Mouse (Mus musculus) heart, postnatal 0 days (tissue): ENCODE measurements around the gene Milr1. TPM values are rescaled to one million over a fixed set of nuclear protein-coding genes. Genes with fewer than 3 reads are reported as not detected.
A peak's percentile ranks its signal among the peaks of the same experiment; 100 is the strongest.
"Not testable (repeated sequence)": the region's sequence is repeated elsewhere in the genome, so short reads cannot be mapped to it uniquely, and the experiment has no call there.

Source experiments
- ATAC-seq: fragments of 200-750 bp; cut with Nextera tagmentation; 2 replicates; pipeline ENCODE4 v1.8.0; 2017; ENCODE audit warnings: low read depth, moderate number of reproducible peaks, moderate library complexity; ENCODE audit not compliant: insufficient read depth
- DNase-seq: peaks from one replicate; pipeline ENCODE4 v3.0.0-alpha.2; 2016; ENCODE audit warnings: low spot score
- H3K27ac ChIP-seq: fragments of 300-500 bp; sonication (generic); 2 replicates; pipeline ENCODE4 v1.5.1; 2014; ENCODE audit warnings: low read depth, mild to moderate bottlenecking
- H3K27me3 ChIP-seq: fragments of 300-500 bp; sonication (generic); 2 replicates; pipeline ENCODE4 v1.6.1; 2014; ENCODE audit warnings: low read length, mixed read lengths; ENCODE audit not compliant: control insufficient read depth, insufficient read depth
- H3K36me3 ChIP-seq: fragments of 300-500 bp; sonication (generic); replicated peaks from 2 replicates; pipeline ENCODE4 v1.6.1; 2014; ENCODE audit warnings: low read length, mixed read lengths; ENCODE audit not compliant: control insufficient read depth, insufficient read depth
- H3K4me1 ChIP-seq: fragments of 300-500 bp; sonication (generic); 2 replicates; pipeline ENCODE4 v1.6.1; 2014; ENCODE audit warnings: antibody characterized with exemption; ENCODE audit not compliant: control insufficient read depth, insufficient read depth
- H3K4me2 ChIP-seq: fragments of 300-500 bp; sonication (generic); 2 replicates; pipeline ENCODE4 v1.6.1; 2014; ENCODE audit warnings: low read depth, mild to moderate bottlenecking, low read length, moderate library complexity
- H3K4me3 ChIP-seq: fragments of 300-500 bp; sonication (generic); 2 replicates; pipeline ENCODE4 v1.5.1; 2014; ENCODE audit warnings: low read depth, low read length
- H3K9ac ChIP-seq: fragments of 300-500 bp; sonication (generic); replicated peaks from 2 replicates; pipeline ENCODE4 v1.6.1; 2014; ENCODE audit warnings: low read depth, low read length, mixed read lengths
- H3K9me3 ChIP-seq: fragments of 300-500 bp; sonication (generic); replicated peaks from 2 replicates; pipeline ENCODE4 v1.6.1; 2016; ENCODE audit warnings: low read length; ENCODE audit not compliant: control insufficient read depth
- CTCF ChIP-seq: IDR thresholded peaks from 2 replicates; pipeline ENCODE4 v1.5.1; 2016; ENCODE audit warnings: antibody characterized with exemption, control low read depth, low read depth
- EP300 ChIP-seq: IDR thresholded peaks from 2 replicates; pipeline ENCODE4 v1.6.1; 2016; ENCODE audit warnings: antibody characterized with exemption, low read depth
- WGBS: fragments of 180-500 bp; shearing (Covaris S2); extraction: QIAGEN DNeasy Blood & Tissue Kit; methylation state at CpG from one replicate; pipeline ENCODE4 v1.1.7; 2014; 5-methylcytosine and 5-hydroxymethylcytosine counted together
- polyA plus RNA-seq: library from polyadenylated mRNA; unstranded; fragments of >200 nt; fragmentation: Nextera tagmentation; extraction: Ambion mirVana; gene quantifications from 2 replicates; pipeline ENCODE4 v1.2.1, GENCODE M21; 2015
- total RNA-seq: library from RNA; depleted of rRNA; stranded (reverse); fragments of >200 nt; gene quantifications from 2 replicates; pipeline ENCODE4 v1.2.3, GENCODE M21; 2014; ENCODE audit warnings: low replicate concordance

Milr1 gene
- total and polyA plus RNA-seq, 2 experiments from 2014 or later, result 0.83 TPM; not detected in 1

DNA sequence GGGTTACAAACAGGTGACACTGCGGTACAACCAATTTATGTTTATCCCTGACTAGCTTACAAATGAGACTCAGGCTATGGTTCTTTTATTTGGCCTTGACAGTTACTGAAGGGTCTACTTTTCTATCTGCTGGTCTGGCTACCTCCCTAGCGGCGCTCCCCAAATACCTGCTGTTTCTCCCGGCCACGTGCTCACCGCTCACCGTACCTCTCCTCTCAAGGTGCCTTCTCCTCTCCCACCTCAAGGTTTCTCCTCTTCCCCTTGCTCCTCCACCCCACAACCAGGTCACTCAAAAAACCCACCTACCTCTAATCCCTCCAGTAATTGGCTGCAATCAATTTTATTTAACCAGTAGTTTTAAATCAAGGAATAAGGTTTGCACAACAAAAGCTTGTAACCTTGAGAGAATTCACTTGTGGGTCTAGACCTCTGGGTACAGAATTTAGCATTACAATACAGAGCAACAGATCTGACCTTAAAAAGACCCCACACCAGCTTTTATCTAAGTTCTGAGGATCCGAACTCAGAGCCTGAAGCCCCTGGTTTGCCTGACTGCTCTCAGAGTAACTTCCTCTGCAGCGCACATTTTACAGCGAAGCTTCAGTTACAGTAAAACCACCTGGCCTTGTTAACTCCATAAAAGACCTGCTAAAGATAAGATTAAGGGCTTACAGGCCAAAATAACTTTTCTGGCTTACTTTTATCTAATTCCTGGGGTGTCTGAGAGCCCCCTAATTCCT is 26.7 kb upstream of the Milr1 start:
- no peak overlapping the region for H3K4me2 ChIP-seq
- no peaks in the 10 kb centered on the region for H3K9me3 ChIP-seq
- no peaks in the 10 kb centered on the region for H3K27me3 ChIP-seq
- H3K9ac ChIP-seq, result no peak overlapping the region
- no peak for TF ChIP-seq CTCF
- no peak for TF ChIP-seq EP300
- no peak for ATAC-seq
- H3K27ac ChIP-seq, result no peak overlapping the region
- DNase-seq, result no peak
- WGBS, result 86% methylated on average over 10 of the region's 10 CpGs
- H3K36me3 ChIP-seq, result no peaks in the 10 kb centered on the region
- H3K4me3 ChIP-seq, result no peak overlapping the region
- H3K4me1 ChIP-seq, result 0 out of 2 replicates have a peak, but pooled peaks cover 11% of the 10 kb centered on the region

DNA sequence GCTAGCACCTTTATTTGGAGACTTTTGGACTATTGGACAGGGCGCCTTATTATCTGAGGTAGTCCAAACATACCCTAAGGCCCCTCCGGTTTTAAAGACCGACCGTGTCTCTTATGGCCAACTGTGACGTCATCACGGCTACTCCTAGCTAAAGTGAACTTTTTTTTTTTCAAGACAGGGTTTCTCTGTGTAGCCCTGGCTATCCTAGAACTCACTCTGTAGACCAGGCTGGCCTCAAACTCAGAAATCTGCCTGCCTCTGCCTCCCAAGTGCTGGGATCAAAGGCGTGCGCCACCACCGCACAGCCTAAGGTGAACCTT is 26.1 kb upstream of the Milr1 start:
- H3K36me3 ChIP-seq, H3K4me2 ChIP-seq, H3K9ac ChIP-seq, DNase-seq, H3K4me3 ChIP-seq, H3K27me3 ChIP-seq, H3K9me3 ChIP-seq, ATAC-seq, H3K27ac ChIP-seq: not testable (repeated sequence)
- WGBS, result 88% methylated on average over 9 of the region's 9 CpGs
- 0 out of 2 replicates have a peak, but pooled peaks cover 11% of the 10 kb centered on the region for H3K4me1 ChIP-seq

DNA sequence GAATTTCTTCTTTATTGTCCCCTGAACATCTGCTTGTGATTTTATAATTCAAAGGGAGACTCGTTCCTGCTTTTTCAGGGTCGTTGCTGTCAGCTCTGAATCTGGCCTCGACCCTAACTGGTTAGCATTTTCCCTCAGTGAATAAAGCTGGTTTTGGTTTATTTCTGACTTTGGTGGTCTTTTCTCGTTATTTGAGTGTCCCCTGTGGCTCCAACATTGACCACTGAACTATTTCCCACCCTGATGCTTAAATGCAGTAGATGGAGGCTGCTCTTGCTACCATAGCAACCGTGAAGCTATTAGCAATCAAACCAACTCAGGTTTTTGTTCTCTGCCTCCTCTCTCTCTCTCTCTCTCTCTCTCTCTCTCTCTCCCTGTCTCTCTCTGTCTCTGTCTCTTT is 23.1 kb upstream of the Milr1 start:
- DNase-seq (no peak), ATAC-seq (no peak)
- Histone ChIP-seq H3K9ac (no peak overlapping the region), H3K4me3 (no peak overlapping the region), H3K27me3 (no peaks in the 10 kb centered on the region), H3K27ac (no peak overlapping the region), H3K4me2 (no peak overlapping the region), H3K36me3 (no peaks in the 10 kb centered on the region), H3K9me3 (no peaks in the 10 kb centered on the region), H3K4me1 (peaks cover 24% of the 10 kb centered on the region; the same call in 1 of the 2 replicates)
- no peak for TF ChIP-seq EP300
- no peak for TF ChIP-seq CTCF
- 78% methylated on average over 5 of the region's 5 CpGs for WGBS

DNA sequence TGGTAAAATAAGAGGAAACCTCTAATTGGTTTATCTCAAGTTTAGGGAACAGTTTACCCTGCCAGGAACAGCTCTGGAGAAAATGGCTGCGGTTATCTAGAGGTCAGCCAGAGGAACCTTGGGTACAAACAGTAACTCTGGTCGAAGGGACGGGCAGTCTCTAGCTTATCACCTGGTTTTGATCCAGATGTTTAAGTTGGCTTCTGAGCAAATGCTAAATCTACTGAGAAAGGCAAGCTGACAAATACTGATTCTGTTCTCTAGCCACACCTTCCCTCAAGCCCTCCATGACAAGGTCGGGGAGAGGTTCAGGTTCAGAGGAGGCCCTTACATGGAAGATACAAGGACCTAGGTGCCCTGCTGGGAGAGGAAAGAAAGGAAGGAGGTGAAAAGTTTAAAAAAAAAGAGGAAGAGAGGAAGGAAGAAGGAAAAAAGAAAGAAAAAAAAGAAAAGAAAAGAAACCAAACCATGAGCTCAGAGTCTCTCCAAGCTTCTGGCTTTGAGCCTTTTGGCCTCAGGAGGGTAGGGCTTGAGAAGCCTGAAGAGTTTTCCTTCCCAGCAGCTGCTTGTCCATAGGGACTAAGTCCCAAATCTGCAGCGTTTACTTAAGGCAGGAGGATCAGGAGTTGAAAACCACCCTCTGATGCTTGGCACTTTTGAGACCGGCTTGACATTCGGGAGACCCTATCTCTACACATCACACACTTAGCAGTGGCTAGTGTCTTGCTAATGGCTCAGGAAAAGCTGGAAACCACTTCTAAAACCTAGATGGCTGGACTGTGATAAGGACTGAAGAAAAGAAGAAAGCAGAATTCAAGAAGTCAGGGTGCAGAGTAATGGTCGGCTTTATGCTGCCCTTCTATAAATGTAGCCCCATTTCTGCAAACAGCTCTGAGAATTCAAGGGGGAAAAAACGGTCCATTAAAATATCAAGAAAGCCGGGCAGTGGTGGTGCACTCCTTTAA is 22.3 kb upstream of the Milr1 start:
- H3K27ac ChIP-seq, result peak overlapping the region; percentile 60
- DNase-seq, result peak; percentile 39
- H3K4me3 ChIP-seq, result no peak overlapping the region
- H3K27me3 ChIP-seq, result no peaks in the 10 kb centered on the region
- H3K4me2 ChIP-seq, result no peak overlapping the region
- ATAC-seq, result peak; percentile 54
- TF ChIP-seq EP300, result no peak
- TF ChIP-seq CTCF, result no peak
- H3K9ac ChIP-seq, result no peak overlapping the region
- H3K36me3 ChIP-seq, result no peaks in the 10 kb centered on the region
- 62% methylated on average over 10 of the region's 10 CpGs for WGBS
- H3K9me3 ChIP-seq, result no peaks in the 10 kb centered on the region
- H3K4me1 ChIP-seq, result peaks cover 20% of the 10 kb centered on the region; the same call in 1 of the 2 replicates

DNA sequence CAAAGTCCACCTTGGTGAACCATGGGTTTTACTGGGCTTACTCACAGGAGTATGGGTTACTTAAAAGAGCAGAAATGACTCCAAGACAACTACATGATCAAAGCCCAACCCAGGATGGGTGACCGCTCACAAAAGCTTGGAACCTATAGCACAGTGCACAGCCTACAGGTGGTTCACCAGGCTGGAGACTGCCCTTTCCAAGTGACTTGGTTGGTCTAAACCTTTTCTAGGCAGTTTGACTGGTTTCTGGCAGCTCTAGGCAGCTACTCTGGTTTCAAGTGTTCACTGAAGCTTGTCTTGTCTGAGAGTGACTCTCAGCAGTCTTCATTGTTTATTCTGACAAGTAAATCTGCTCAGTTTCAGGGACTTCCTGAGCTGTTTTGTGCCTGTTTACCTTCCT is 21.4 kb upstream of the Milr1 start:
- DNase-seq, result no peak
- Histone ChIP-seq H3K27ac (peak overlapping the region; percentile 75; the same call in 1 of the 2 replicates), H3K9ac (no peak overlapping the region), H3K9me3 (no peaks in the 10 kb centered on the region), H3K36me3 (no peaks in the 10 kb centered on the region), H3K4me2 (no peak overlapping the region), H3K4me3 (no peak overlapping the region), H3K4me1 (peaks cover 20% of the 10 kb centered on the region; the same call in 1 of the 2 replicates), H3K27me3 (no peaks in the 10 kb centered on the region)
- 97% methylated on average over 1 of the region's 1 CpGs for WGBS
- TF ChIP-seq CTCF, result no peak
- no peak for TF ChIP-seq EP300
- ATAC-seq, result no peak
